Mouse (Mus musculus) limb, embryonic 11.5 days (tissue): Measurements from ENCODE around the gene Pithd1. TPM values are rescaled to one million over a fixed set of nuclear protein-coding genes. Genes with fewer than 3 reads are reported as not detected.

ENCODE experiments used
- ATAC-seq: fragments of 200-750 bp; cut with Nextera tagmentation; 2 replicates; pipeline ENCODE4 v1.8.0; 2017; ENCODE audit warnings: low read depth; ENCODE audit not compliant: insufficient number of reproducible peaks, low FRiP score, low TSS enrichment
- DNase-seq: peaks from one replicate; pipeline ENCODE4 v3.0.0-alpha.2; 2015; ENCODE audit warnings: low spot score
- H3K27ac ChIP-seq: fragments of 300-500 bp; sonication (generic); replicated peaks from 2 replicates; pipeline ENCODE4 v1.5.1; 2014; ENCODE audit warnings: low read depth, mild to moderate bottlenecking, low read length
- H3K27me3 ChIP-seq: fragments of 300-500 bp; sonication (generic); 2 replicates; pipeline ENCODE4 v1.6.1; 2014; ENCODE audit warnings: mild to moderate bottlenecking, low read length, mixed read lengths; ENCODE audit not compliant: control insufficient read depth, insufficient read depth
- H3K36me3 ChIP-seq: fragments of 300-500 bp; sonication (generic); 2 replicates; pipeline ENCODE4 v1.6.1; 2014; ENCODE audit warnings: mild to moderate bottlenecking, low read length, moderate library complexity, mixed read lengths; ENCODE audit not compliant: control insufficient read depth, insufficient read depth
- H3K4me1 ChIP-seq: fragments of 300-500 bp; sonication (generic); 2 replicates; pipeline ENCODE4 v1.6.1; 2014; ENCODE audit warnings: low read length, mixed read lengths; ENCODE audit not compliant: control insufficient read depth, insufficient read depth
- H3K4me2 ChIP-seq: fragments of 300-500 bp; sonication (generic); 2 replicates; pipeline ENCODE4 v1.6.1; 2014; ENCODE audit warnings: low read depth, mild to moderate bottlenecking, moderate library complexity; ENCODE audit not compliant: severe bottlenecking
- H3K4me3 ChIP-seq: fragments of 300-500 bp; sonication (generic); 2 replicates; pipeline ENCODE4 v1.5.1; 2014; ENCODE audit warnings: low read depth, low read length
- H3K9ac ChIP-seq: fragments of 300-500 bp; sonication (generic); 2 replicates; pipeline ENCODE4 v1.6.1; 2014; ENCODE audit warnings: mild to moderate bottlenecking, low read length
- H3K9me3 ChIP-seq: fragments of 300-500 bp; sonication (generic); 2 replicates; pipeline ENCODE4 v1.6.1; 2016; ENCODE audit warnings: low read length; ENCODE audit not compliant: control insufficient read depth
- WGBS: fragments of 180-500 bp; shearing (Covaris S2); extraction: QIAGEN DNeasy Blood & Tissue Kit; methylation state at CpG from one replicate; pipeline ENCODE4 v1.1.7; 2014; 5-methylcytosine and 5-hydroxymethylcytosine counted together
- polyA plus RNA-seq: library from polyadenylated mRNA; unstranded; fragments of >200 nt; fragmentation: Nextera tagmentation; extraction: Ambion mirVana; gene quantifications from 2 replicates; pipeline ENCODE4 v1.2.1, GENCODE M21; 2014

Gene Pithd1
- polyA plus RNA-seq, 1 experiment from 2014 or later, result 68.3 TPM

- Histone ChIP-seq H3K27ac (no peak overlapping the region), H3K27me3 (no peaks in the 10 kb centered on the region), H3K9ac (no peak overlapping the region), H3K36me3 (peaks cover 2% of the 10 kb centered on the region; the same call in 1 of the 2 replicates), H3K4me2 (no peak overlapping the region), H3K9me3 (no peaks in the 10 kb centered on the region), H3K4me3 (no peak overlapping the region), H3K4me1 (peaks cover 9% of the 10 kb centered on the region)
- DNase-seq (no peak), ATAC-seq (no peak)
- 88% methylated on average over 5 of the region's 5 CpGs for WGBS
These were observed 25.4 kb downstream of the Pithd1 start for GRCm38 (mm10) chr4:135961709-135962108.

GRCm38 (mm10) chr4:135960717-135961116, 26.3 kb downstream of the Pithd1 start:
- H3K4me2 ChIP-seq, result no peak overlapping the region
- H3K4me3 ChIP-seq, result no peak overlapping the region
- H3K9me3 ChIP-seq, result no peaks in the 10 kb centered on the region
- no peaks in the 10 kb centered on the region; the same call in 1 of the 2 replicates for H3K36me3 ChIP-seq
- H3K27ac ChIP-seq, result no peak overlapping the region
- H3K4me1 ChIP-seq, result peaks cover 9% of the 10 kb centered on the region
- ATAC-seq, result no peak
- H3K9ac ChIP-seq, result no peak overlapping the region
- 23% methylated on average over 5 of the region's 5 CpGs for WGBS
- DNase-seq, result peak; percentile 90
- no peaks in the 10 kb centered on the region for H3K27me3 ChIP-seq

- Histone ChIP-seq H3K36me3 (peaks cover 2% of the 10 kb centered on the region; the same call in 1 of the 2 replicates), H3K27ac (no peak overlapping the region), H3K9ac (no peak overlapping the region), H3K27me3 (no peaks in the 10 kb centered on the region), H3K9me3 (no peaks in the 10 kb centered on the region), H3K4me2 (no peak overlapping the region), H3K4me1 (no peaks in the 10 kb centered on the region), H3K4me3 (no peak overlapping the region)
- 67% methylated on average over 8 of the region's 8 CpGs for WGBS
- DNase-seq (no peak), ATAC-seq (no peak)
These were observed 28.7 kb downstream of the Pithd1 start for GRCm38 (mm10) chr4:135958354-135958753.

GRCm38 (mm10) chr4:135955886-135956285, 31.2 kb downstream of the Pithd1 start:
- DNase-seq, result no peak
- peaks cover 13% of the 10 kb centered on the region for H3K36me3 ChIP-seq
- no peaks in the 10 kb centered on the region for H3K9me3 ChIP-seq
- no peak for ATAC-seq
- H3K4me3 ChIP-seq, result no peak overlapping the region
- H3K27me3 ChIP-seq, result no peaks in the 10 kb centered on the region
- no peak overlapping the region for H3K27ac ChIP-seq
- 87% methylated on average over 9 of the region's 9 CpGs for WGBS
- H3K4me2 ChIP-seq, result no peak overlapping the region
- H3K9ac ChIP-seq, result no peak overlapping the region
- H3K4me1 ChIP-seq, result no peaks in the 10 kb centered on the region

- Histone ChIP-seq H3K9me3 (no peaks in the 10 kb centered on the region), H3K27ac (no peak overlapping the region), H3K27me3 (no peaks in the 10 kb centered on the region), H3K4me3 (no peak overlapping the region), H3K4me2 (no peak overlapping the region), H3K9ac (no peak overlapping the region), H3K36me3 (peaks cover 13% of the 10 kb centered on the region), H3K4me1 (no peaks in the 10 kb centered on the region)
- ATAC-seq (no peak), DNase-seq (peak; percentile 88)
- 17% methylated on average over 2 of the region's 2 CpGs for WGBS
These were observed 32.8 kb downstream of the Pithd1 start for GRCm38 (mm10) chr4:135954241-135954640.

GRCm38 (mm10) chr4:135953179-135953578, 33.9 kb downstream of the Pithd1 start:
- Histone ChIP-seq H3K4me1 (no peaks in the 10 kb centered on the region), H3K27me3 (no peaks in the 10 kb centered on the region), H3K36me3 (peaks cover 13% of the 10 kb centered on the region), H3K4me3 (no peak overlapping the region), H3K9me3 (no peaks in the 10 kb centered on the region), H3K27ac (no peak overlapping the region), H3K4me2 (no peak overlapping the region), H3K9ac (no peak overlapping the region)
- ATAC-seq (no peak), DNase-seq (no peak)
- WGBS, result 87% methylated on average over 3 of the region's 3 CpGs

- Histone ChIP-seq H3K27ac (no peak overlapping the region), H3K4me3 (no peak overlapping the region), H3K4me1 (no peaks in the 10 kb centered on the region), H3K27me3 (no peaks in the 10 kb centered on the region), H3K36me3 (peaks cover 13% of the 10 kb centered on the region), H3K9me3 (no peaks in the 10 kb centered on the region), H3K4me2 (no peak overlapping the region), H3K9ac (no peak overlapping the region)
- DNase-seq, result no peak
- WGBS, result 91% methylated on average over 3 of the region's 3 CpGs
- ATAC-seq, result no peak
These were observed 35.6 kb downstream of the Pithd1 start for GRCm38 (mm10) chr4:135951505-135951904.

- Histone ChIP-seq H3K4me3 (no peak overlapping the region), H3K36me3 (peaks cover 13% of the 10 kb centered on the region), H3K27ac (no peak overlapping the region), H3K4me1 (no peaks in the 10 kb centered on the region), H3K4me2 (no peak overlapping the region), H3K9ac (no peak overlapping the region), H3K9me3 (no peaks in the 10 kb centered on the region), H3K27me3 (no peaks in the 10 kb centered on the region)
- ATAC-seq, result no peak
- 85% methylated on average over 6 of the region's 6 CpGs for WGBS
- DNase-seq, result no peak
These were observed 36.7 kb downstream of the Pithd1 start for GRCm38 (mm10) chr4:135950365-135950764.

GRCm38 (mm10) chr4:135949911-135950310, 37.2 kb downstream of the Pithd1 start:
- H3K27ac ChIP-seq, result no peak overlapping the region
- H3K4me1 ChIP-seq, result no peaks in the 10 kb centered on the region
- ATAC-seq (no peak), DNase-seq (no peak)
- no peak overlapping the region for H3K4me2 ChIP-seq
- H3K4me3 ChIP-seq, result no peak overlapping the region
- H3K9ac ChIP-seq, result no peak overlapping the region
- WGBS, result 73% methylated on average over 6 of the region's 6 CpGs
- no peaks in the 10 kb centered on the region for H3K27me3 ChIP-seq
- H3K36me3 ChIP-seq, result peaks cover 13% of the 10 kb centered on the region
- H3K9me3 ChIP-seq, result no peaks in the 10 kb centered on the region
